In the genomic region with DNA sequence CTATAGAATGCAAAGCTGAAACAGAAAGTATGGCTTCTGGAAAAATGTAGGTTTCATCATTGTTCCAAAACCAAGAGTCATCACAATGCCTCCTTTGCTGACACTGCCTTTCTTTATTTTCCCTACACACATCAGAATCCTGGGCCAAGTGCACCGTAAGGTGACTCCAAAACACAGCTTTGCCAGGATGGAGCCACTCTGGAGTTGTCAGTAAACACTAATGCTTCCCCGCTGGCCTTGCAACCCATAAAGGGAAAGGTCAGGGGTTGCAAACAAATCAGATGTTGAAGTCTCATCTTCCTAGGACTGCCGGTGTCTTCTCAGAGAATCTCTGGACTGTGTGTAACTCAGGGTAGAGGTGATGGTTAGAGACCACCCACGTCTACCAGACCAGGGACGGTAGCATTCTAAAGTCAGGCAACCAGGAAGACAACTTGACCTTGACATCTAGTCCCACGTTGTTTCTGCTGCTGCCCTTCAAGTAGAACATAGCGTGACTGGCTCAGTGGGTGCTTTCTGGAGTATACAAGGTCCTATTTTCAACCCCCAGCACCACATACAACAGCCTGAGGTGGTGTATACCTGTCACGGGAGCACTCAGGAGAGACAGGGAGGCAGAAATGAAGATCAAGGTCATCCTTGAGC, we compare ENCODE assay signal across 13 mouse cellular contexts.
"Had no signal": no experiment of that assay in that cellular context is flagged by ENCODE, and none has a peak within 500 bp of the region (broad histone marks: within the 10 kb centered on the region; RNA-seq: fewer than 3 reads in every experiment).

No protein-coding gene starts in this region.

- DNase-seq: kidney, postnatal 10 days; kidney, postnatal 36 days; layer of hippocampus, postnatal 36 days; liver, embryonic 13.5 days; lung, adult 2 months; lung, postnatal 14 days; lung, postnatal 4 days; midbrain, embryonic 14.5 days; thymus, adult 18-20 months; thymus, postnatal 36 days had no signal

- H3K27me3 ChIP-seq: liver, embryonic 13.5 days had no signal

- H3K9me3 ChIP-seq: liver, embryonic 13.5 days had no signal

- H3K4me2 ChIP-seq: liver, embryonic 13.5 days; midbrain, embryonic 11.5 days had no signal

- H3K9ac ChIP-seq: liver, embryonic 13.5 days had no signal

- H3K36me3 ChIP-seq: liver, embryonic 13.5 days had no signal

- H3K4me3 ChIP-seq: left cerebral cortex, adult 2 months; liver, embryonic 13.5 days had no signal

- H3K4me1 ChIP-seq: liver, embryonic 13.5 days had no signal

- H3K27ac ChIP-seq: left cerebral cortex, adult 2 months; liver, embryonic 13.5 days; stomach, postnatal 0 days had no signal
